Mouse (Mus musculus): Measurements from ENCODE around the gene Ndufv1.
"Not testable (repeated sequence)": the region's sequence is repeated elsewhere in the genome, so short reads cannot be mapped to it uniquely, and the experiment has no call there.

Ndufv1 gene

GRCm38 (mm10) chr19:4000949-4001525 is 11.6 kb downstream of the Ndufv1 start:
- no peak for DNase-seq

GRCm38 (mm10) chr19:4000119-4000900 is 12.3 kb downstream of the Ndufv1 start, which contains the start of the genes Nudt8 and Gm49405:
Gene Nudt8, plus strand, starts transcription at chr19:4000580.
Gene Gm49405, plus strand, starts transcription at chr19:4000626.
- DNase-seq: peak; percentile 98

DNA sequence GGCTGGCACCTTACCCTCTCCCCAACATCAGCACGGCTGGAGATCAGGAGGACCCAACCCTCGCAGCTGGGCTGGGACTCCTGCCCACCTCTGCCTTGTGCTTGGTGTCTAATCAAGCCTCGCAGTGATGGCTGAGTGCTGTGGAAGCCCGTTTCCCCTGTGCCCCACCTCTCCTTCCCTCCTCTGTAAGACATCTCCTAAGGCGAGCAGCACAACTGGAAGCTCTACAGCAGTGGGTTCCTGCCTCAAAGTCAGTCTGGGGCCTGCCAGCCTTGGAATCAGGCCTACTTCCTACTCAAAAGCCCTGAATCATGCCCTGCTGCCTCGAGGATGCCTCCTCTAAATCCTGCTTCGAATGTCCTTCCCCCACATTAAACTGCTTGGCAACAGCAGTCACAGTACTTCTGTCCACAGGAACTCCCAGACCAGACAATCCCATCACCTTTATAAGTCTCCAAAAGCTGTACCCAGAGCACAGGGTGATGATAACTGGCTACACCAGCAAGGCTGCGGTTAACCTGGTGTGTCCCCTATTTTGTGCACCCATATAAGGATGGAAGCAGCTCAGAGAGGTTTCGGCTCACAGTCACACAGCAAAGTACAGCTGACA is 13.4 kb downstream of the Ndufv1 start:
- no peak for DNase-seq

- DNase-seq: no peak
Observed at GRCm38 (mm10) chr19:3998335-3998734, 14.3 kb downstream of the Ndufv1 start.

GRCm38 (mm10) chr19:3997231-3997630 is 15.4 kb downstream of the Ndufv1 start:
- no peak for DNase-seq

DNA sequence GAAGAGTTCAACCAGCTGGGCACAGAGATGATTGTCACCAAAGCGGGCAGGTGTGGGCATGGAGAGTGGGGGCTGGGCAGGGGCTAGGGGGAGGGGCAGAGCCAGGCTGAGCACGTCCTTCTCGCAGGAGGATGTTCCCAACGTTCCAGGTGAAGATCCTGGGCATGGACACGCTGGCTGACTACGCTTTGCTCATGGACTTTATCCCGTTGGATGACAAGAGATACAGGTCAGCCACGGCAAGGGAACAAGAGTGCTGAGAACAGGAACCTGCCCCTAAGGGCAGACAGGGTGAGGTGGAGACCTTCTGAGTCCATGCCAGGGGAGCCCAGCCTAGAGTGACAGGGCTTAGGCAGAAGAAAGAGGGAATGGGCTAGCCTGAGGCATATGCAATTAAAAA is 15.9 kb downstream of the Ndufv1 start:
- peak; percentile 31 for DNase-seq

DNA sequence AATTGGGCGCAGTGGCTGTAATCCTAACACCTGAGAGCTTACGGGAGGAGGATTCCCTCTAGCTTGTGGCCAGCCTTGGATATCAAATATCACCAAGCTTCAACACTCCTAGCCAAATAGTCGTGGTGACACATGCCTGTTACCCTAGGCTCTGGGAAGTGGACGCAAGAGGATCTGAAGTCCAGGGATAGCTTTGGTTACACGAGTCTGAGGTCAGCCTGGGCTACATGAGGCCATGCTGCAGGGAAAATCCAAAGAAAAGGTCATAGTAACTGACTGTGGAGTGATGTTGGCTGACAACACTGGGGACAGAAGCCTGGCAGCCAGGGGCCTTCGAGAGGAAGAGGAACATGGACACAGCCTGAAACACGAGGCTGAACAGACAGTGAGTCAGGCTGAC is 16.5 kb downstream of the Ndufv1 start:
- no peak for DNase-seq

DNA sequence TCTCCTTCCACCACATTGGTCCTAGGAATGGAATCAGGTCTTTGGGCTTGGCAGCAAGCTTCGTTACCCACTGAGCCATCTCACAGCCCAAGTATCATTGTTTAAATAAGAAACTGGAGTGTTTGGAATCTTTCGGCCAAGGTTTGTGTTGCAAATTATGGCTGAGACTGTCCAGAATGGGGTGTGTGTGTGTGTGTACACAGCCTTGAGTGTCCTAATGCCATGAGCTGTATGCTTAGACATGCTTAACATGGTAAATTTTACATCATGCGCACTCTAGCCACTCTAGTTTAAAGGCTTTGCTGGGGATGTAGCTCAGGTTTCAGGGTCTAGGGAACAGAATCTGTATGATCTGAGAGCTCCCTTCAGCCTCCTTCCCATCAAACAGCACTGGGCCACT is 17.1 kb downstream of the Ndufv1 start:
- no peak for DNase-seq

DNA sequence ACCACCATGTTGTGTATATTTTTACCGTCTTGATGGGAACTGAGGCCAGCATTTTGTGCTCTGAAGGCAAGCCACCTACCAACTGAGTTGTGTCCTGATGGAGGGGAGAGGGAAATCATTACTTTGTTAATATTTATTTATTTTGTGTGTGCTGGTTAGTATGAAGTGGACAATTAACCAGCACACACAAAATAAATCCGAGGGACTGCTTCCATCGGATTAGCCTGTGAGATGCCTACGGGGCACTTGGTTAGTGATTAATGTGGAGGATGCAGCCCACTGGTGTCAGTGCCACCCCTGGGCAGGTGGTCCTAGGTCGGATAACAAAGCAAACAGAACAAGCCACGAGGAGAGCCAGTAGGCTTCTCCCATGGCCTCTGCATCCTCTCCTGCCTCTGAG is 17.7 kb downstream of the Ndufv1 start:
- no peak for DNase-seq

- no peak for DNase-seq
Observed at GRCm38 (mm10) chr19:3992416-3992815, 20.2 kb downstream of the Ndufv1 start, which contains the start of gene Tbx10. Gene Tbx10, plus strand, starts transcription at chr19:3992752.

DNA sequence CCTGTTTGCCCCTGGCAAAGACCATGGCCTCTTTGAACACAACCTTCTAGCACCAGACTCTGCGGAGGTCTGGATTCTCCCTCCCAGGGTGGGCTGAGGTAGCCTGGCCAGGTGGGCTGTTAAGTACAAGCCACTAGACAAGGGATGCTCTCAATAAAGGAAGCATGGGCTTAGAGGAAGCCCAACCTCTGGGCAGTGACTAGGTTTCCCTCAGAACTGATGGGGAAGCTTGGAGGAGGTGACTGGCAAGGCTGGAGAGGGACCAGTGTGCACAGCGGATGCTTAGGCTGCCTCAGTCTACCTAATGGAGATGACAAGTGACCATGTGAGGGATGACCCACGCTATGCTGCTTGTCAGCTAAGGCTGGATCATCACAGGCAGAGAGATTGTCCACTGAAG is 20.6 kb downstream of the Ndufv1 start:
- DNase-seq: no peak

DNA sequence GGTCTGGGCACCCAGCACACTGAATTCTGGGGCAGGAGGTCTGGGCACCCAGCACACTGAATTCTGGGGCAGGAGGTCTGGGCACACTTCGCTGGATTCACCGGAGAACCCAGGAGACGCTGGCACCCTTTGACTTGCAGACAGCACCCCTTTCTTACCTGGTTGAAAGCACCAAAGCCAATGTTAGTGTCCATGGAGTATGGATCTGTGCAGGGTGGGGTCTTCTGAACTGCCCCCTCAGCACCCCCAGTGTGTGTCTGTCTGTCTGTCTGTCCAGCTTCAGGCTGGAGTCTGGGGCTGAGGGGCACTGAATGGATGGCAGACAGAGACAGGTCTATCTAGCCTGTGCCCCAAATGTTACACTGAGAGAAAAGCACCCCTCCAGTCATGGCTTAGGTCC is 21.0 kb downstream of the Ndufv1 start:
- DNase-seq: no peak

GRCm38 (mm10) chr19:3990804-3991203 is 21.8 kb downstream of the Ndufv1 start:
- DNase-seq: no peak

DNA sequence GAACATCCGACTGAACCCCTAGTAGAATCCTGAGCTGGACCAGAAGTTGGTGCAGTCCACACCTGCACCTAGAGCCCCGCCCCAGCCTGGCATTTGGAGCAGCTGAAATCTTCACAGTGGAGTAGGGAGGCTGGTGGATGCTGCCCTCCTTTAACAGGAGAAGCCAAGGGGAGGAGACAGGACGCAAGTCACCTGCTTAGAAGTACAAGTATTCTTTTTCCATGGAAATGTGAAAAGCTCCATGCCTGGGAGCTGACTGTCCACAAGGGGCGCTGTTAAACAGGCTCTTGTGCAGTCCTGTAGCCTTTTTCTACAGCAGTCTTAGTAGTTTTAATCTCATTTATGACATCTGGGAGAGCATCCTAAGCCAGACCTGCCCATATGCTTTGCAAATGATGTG is 23.9 kb downstream of the Ndufv1 start:
- no peak for DNase-seq

GRCm38 (mm10) chr19:3988066-3988465 is 24.5 kb downstream of the Ndufv1 start:
- no peak for DNase-seq

DNA sequence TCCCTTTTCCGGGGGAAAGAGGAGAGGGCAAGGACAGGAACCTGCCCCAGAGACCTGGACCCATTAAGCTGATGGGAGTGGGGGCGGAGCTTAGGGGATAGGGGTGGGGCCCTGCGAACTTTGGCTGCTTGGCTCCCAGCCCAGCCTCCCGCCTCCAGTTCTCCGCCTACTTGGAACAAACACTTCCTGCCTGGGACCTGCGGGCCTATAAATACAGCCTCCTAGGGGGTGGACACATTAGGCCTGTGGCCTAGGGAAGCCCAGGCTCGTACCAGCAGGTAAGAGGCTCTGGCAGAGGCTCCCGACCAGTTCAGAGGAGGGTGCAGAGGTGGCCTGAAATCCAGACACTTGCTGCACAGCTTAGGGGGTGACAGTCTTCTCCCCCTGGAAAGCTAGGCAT is 26.3 kb downstream of the Ndufv1 start, which contains the start of gene Acy3:
TSS of gene Acy3 (plus strand) at position 237 of the 400 bp plus-strand sequence.
- peak; percentile 97 for DNase-seq

DNA sequence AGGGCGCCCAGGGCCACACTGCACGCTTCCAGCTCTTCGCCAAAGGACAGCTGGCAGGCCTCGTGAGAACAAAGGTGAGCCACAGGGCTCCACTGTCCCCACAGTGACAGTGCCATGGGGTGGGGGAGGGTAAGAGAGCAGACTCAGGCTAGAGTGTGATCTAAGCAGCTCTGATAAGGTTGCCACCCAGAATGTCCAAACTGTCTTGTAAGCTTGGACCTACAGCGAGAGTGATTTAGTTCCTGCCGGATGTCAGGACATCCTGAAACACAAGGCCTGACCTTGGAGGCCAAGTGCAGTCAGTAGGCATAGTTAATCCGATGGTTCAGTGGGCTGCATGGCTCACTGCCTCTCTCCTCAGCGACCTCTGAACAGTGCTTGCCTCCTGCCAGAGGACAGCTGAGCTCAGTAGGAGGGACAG is 27.3 kb downstream of the Ndufv1 start:
- DNase-seq: peak; percentile 90

DNA sequence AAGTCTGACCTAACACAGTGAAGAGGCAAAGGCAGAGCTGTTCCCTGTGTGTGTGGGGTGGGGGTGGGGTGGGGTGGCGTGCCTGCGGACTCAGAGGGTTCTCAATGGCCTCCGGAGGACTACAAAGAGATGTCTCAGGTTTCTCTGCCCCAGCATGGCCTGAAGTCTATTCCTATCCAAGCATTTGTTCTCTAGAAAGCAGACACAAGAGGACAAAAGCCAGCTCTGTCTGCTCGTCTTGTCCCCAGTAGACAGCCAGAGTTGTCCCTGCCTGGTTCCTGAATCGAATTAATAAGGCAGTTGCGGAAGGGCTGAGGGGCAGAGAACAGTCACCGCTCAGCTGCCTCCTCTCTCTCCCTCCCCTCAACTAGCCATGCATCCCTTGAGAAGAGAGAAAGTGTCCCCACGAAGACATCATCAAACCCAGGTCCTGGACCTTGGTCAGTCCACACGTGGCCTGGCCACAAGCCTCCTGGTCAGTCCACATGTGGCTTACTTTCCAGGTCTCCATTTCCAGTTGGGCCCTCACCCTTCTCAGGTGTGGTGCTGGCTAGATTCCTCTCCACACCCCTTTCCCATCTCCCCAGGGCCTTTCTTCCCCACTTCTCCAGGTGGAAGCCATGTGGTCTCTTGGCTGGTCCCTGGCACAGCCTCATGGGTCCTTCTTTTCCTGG is 28.9 kb downstream of the Ndufv1 start:
- DNase-seq: no peak

- no peak for DNase-seq
Observed at GRCm38 (mm10) chr19:3980917-3981316, 31.7 kb downstream of the Ndufv1 start.

DNA sequence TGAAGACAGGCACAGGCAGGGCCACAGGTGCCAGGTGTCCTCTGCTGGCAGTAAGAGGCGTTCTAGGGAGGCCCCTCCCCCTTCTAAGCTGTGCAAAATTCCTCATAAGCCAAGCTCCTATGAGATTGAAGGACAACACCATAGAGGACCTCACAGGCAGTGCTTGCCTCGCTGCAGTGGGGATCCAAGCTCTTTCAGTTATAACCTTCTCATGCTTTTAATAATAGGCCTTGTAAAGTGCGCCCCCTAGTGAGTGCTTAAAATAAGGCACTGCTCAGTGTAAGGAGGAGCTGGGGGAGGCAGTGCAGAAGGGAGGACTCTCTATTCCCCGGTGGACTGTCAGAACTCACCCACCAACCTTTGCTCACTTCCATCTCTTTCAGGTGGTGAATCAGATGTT is 32.3 kb downstream of the Ndufv1 start:
- peak; percentile 88 for DNase-seq

DNA sequence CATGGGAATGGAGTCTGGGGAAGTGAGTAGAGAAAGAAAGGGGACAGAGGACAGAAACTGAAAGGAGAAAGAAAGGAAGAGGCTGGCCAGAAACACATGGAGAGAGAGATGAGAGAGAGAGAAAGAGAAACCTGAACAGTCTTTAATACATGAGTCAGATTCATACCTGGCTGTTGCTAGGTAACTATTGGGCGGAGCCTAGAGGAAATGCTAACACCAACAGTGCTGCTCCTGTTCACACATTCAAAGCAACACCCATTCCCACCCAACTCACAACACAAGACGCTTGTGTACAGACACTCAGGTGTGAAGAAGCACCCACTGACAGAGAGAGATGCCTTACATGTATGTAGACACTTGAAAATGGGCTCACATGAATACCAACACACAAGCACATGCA is 36.7 kb downstream of the Ndufv1 start:
- DNase-seq: no peak

- not testable (repeated sequence) for DNase-seq
Observed at GRCm38 (mm10) chr19:3974608-3975007, 38.0 kb downstream of the Ndufv1 start.

DNA sequence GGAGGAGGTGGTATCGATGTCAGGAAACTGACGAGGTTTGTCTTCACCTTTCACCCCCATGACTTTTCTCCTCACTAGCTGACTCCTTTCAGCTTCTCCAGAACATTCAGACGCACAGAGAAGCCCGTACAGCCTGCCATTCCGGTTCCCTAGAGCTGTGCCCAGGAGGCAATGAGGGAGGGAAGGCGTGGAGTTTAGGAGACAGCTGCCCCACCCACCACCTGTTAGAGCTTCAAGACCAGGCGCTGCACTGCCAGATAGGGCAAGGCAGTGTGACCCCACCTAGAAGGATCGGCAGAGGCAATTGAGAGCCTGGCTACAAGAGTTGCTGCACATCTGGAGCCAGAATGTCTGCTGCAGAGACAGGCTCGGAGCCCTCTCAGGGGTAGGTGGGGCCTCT is 40.4 kb downstream of the Ndufv1 start, which contains the start of gene Aldh3b2:
TSS of gene Aldh3b2 (plus strand) at position 100 of the 400 bp plus-strand sequence.
- DNase-seq: no peak

Measured in kidney, postnatal 14 days (tissue).